Mouse (Mus musculus) megakaryocyte-erythroid progenitor cell, adult 5-6 weeks (primary cell): ENCODE results near the gene Map2. TPM values are rescaled to one million over a fixed set of nuclear protein-coding genes. Genes with fewer than 3 reads are reported as not detected.

Experiments used
- ATAC-seq: replicated peaks from 2 replicates; pipeline ENCODE4 v1.8.0; 2016; ENCODE audit warnings: mild to moderate bottlenecking, inconsistent platforms; ENCODE audit not compliant: severe bottlenecking, poor library complexity, low FRiP score, low TSS enrichment
- total RNA-seq, 2 experiments: library from RNA; stranded (forward) in 1 of 2; stranded (reverse) in 1 of 2; fragments of 200-1000, 215-1000 nt in 1 of 2; fragments of >200 nt in 1 of 2; fragmentation: Nextera tagmentation in 1 of 2; gene quantifications; 2 replicates each; pipeline ENCODE4 v1.2.3; 2014 to 2017

The Map2 gene
- total RNA-seq, 2 experiments from 2014 or later: not detected

DNA sequence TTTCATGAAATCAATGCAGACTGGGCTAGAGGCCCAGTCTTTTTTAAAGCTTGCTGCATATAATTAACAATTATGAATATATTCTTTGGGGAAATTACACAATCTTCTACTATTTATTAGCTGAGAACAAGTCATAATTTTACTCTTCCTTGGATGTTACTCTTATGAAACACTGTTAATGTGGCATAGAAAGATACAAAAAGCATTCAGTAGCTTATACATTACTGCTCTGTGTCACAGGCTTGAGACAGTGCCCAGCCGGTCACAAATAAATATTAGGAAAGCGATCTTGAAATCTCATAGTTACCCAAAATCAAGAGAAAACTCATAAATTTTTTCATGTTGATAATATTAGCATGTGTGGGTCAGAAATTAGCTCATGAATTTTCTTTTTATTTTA, 186.7 kb downstream of the Map2 start:
- no peak for ATAC-seq

DNA sequence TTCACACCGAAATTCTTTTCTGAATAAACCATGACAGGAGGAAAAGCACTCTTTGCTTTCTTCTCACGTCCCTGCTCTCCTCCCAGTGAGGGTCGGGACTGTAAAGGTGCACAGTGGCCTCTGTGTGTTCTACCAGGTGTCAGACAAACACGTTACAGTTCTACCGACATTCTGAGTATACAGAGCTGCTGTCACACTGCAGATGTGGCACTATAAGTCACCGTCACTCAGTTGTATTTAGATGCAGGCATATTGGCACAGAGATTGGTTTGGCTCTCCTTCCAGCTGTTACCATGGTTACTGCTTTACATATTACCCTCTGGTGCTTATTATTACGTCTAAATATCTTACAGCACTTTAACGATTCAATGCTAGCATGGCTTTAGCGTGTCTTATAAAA, 188.2 kb downstream of the Map2 start:
- no peak for ATAC-seq

DNA sequence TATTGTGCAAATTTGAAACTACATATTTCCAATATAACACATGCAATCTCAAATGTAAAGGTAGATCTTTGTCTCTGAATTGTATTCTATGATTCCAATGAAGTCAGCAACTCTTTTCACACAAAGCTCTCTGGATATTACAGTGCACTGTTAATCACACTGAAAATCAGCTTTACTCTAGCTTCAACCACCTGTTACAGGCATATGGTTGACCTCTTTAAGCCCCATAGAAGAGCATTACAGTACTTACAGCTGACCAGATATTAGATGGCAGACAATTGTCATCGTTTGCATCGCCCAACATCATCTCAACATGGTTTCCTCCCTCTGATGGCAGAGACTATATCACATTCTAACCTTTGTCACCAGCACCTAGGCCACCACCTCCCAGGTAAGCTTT, 189.3 kb downstream of the Map2 start:
- ATAC-seq: no peak

DNA sequence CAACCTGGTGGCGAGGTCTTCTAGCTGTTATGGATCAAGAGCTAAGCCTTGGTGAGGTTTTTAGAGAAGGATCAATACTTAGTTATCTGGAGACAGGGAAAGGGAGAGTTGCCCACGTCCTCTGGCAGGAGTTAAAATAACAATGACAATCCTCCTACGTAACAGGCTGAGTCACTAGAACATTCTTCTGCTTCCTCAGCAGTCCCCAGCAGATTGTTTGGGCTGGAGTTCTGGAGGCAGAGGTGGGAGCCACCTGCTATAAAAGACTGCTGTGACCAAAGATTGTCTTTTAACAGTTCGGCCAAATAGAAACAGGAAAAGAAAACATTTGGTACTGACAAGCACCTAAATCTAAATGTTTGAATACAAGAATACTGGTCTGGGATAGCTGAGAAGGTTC, 190.5 kb downstream of the Map2 start:
- no peak for ATAC-seq

DNA sequence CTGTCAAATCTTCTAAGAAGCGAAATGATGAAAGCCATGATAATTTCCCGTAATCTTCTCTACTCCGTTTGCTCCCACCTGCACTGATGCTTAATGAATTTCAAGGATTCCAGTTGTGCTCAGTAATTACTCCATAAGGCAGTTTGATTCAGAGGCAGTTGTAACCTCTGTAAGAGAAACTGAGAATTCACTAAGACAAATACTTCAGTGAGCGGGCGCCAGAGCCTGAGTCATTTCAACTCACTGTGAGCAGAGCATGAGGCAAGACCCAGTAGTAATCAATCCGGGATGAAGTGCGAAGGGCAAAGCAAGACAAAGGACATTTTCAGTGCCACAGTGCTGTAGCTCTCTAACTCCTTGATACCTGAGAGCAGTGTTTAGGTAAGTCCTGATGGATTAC, 194.4 kb downstream of the Map2 start:
- no peak for ATAC-seq

DNA sequence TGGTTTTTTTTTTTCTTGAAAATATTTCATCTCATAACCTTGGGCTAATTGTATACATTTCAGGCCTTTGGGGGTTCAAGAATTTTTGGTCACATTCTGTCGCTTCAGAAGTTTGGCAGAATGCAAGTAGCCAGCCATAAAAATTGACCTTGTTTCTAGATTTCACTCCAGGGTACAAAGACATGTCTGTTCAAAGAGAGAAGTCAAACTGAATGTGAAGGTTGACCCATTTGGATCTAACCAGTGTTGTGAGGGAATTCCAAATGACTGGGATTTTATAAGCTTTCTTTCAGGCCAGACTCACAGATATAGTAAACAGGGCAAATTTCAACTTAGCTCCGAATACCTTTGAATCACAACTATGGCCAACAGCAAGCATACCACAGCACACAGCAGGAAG, 196.3 kb downstream of the Map2 start:
- no peak for ATAC-seq

DNA sequence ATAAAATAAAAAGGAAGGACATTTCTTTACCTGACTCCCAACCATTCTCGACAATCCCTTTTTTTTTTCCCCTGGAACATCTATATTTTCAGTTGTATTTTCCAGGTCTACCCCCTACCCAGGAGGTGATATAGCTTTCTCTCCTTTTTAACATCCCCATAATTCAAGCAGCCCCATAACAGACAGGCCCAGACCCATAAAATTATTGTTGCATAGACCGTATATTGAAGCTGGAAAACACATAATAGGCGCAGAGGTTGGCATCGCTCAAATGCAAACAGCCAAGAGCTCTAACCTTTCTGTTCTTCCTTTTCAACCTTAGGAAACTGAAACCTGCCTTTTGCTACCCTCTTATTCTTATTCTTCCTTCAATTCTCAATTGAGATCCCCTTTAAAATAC, 211.2 kb downstream of the Map2 start:
- ATAC-seq: no peak

DNA sequence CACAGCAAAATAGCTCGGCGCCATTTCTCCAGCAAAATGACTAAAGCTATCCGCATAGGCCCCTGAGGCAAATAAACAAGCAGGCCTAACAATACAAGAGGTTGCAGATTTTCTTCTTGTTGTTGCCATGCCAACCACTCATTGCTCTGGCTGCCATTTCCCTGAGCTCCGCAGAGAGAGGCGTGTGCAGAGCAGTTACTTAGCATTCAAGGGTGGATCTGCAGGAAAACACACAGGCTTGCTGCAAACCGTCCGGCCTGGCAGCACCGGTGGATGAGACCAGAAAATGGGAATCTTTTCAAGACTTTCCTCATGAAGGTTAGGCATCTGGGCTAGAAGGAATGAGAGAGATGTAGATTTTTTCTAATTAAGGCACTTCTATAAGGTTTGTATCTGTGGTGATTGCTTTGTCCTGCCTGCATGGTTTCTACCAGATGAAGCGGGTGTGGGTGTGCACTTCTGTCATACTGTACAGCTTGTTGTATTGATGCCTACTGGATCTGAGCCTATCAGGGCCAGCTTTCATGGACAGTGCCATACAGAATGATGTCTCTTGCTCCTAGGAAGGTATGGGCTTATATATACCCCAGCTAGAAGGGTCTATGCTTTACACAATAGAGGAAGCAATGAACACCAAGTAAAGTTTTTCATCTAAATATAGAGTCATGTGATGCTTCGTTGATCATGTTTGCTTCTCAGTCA, 211.8 kb downstream of the Map2 start:
- ATAC-seq: no peak

DNA sequence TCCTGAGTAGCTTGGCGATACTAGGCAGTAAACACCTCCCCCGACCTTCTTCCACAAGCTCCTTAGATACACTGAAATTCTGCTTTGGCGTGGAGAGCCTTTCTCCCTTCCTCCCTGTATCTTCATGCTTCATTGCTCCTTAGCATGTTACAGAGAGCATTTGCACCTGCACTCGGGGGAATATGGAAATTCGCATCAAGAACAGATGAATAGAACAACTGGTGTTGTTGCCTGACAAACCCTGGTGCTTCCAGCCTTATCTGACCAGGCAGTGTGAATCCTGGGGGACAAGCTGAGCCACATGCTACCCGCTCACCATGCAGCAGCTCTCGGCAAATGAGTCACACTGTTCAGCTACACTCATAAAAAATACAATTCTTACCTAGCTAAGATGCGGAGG, 213.5 kb downstream of the Map2 start:
- ATAC-seq: no peak

DNA sequence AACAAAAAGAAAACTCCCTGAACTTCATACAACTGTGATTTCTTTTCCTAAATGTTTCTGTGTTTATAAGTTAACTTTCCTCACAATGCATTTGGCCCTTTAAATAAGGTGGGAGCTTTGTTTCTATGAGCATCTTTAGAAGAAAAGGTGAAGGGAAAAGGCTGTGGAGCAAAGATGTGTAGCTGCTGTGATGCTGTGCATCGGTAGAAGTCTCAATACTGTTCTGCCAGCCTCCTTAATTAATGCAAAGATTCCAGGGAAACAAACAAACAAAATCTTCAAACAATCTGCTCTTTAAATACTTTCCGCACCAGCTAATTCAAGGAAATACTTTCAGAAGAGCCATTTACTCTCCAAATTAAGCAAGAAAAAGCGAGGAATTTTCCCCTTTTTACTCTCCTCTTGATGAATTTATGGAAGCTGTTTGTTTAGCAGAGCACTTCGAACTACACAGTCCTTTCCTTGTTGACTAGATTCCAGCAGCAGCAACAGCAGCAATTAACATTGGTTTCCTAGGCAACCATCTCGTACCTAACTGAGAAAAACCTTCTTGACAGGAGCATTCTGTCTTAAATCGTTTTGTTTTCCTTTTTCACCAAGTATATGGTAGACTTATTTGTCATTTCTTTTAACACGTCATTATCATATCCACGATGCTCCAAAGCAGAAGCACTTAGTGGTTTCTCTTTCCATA, 220.0 kb downstream of the Map2 start:
- no peak for ATAC-seq

DNA sequence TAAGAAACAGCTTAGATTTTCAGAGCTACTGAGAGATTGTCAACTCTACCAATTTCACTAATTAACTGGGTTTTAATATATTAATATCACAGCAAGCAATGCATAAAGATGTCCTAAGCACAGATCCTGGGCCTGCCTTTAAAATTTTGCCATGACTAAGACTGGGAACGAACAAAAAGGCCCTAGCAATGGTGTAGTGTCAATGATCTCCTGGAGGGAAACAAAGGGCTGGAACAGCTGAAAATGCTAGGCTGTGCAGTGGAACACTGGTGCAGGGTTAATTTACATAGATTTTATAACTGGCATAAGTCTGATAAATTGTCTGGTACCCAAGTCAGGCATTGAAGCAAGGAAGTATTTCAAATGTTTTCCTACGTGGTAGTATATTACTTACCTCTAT, 220.8 kb downstream of the Map2 start:
- ATAC-seq: no peak

DNA sequence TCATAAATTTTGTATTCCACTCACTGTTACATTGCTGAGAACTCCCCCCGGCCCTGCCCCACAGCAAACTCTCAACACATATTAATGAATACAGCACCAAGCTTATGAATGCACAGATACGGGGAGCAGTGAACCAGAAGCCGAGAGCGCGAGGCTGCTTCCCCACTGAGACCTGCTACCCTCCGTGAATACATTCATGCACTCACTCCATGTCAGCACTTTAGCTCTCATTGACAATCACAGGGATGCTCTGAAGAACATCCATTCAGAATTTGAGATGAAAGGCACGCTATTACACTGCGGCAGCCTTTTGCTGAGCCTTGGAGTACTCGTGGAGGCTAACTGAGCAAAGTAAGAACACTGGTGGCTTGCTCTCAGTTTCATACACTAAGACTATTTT, 226.8 kb downstream of the Map2 start:
- ATAC-seq: no peak

DNA sequence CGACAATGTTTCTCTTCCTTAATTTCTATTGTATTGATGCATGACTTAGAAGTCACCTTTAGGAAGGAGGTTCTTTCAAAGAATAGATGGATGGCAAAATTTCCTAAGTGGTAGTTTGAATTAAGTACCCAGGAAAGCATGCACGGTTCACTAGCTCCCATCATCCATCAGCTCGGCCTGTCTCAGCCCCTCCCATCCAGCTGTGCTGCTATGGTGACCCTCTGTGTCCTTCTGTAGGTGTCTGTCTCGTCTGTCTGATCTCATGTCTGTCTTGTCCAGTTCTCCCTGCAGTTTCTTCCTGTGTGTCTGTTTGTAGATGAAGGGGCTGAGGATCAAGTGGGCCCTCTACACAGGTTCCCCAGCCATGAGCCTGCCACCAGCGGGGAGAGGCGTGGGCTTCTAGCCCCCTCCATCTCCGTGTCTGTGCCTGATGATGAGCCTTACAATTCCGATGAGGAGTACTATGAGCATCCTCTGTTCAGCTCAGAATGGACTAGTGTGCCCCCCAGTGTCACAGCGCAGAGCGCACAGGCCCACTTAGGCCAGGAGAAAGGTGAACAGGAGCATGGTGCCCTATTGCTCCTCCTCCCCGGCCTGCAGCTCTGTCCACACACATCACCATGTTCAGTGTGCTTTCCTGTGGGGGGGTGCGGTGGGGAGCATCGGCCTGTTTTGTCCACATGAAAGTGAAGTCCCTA, 232.3 kb downstream of the Map2 start:
- ATAC-seq: no peak

DNA sequence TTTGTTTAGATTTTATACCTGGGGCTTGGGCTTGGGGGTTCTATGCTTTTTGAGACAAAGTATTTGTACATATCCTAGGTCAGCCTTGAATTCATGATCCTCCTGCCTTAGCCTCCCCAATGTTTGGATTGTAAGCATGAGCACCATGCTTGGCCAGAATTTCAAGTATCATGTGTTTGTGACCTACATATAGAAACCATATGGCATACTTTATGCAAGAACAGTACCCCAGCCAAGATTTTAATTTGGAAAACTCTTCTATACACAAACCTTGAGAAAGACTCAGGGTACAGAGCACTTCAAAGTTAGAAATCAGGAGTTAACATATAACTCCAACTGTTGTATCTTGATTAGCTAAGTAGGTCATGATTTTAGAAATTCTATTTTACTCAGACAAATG, 243.3 kb downstream of the Map2 start:
- ATAC-seq: no peak

DNA sequence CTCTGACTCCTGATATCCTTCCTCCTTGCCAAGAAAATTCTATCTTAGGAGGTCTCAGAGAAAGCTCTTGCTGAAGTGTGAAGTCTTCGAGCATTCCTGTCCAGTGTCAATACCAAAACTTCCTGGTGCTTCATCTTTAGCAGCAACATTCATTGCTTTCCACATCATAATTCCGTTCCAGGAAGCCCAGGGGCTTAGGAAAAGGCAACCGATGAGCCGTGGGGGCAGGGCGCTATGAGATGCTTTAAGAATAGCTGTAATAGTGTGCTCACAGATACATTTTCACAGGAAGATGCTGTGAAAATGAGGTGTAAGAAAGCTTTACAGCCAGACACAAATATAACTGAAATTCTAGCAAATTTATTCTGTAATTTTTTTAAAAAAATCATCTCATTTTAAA, 251.0 kb downstream of the Map2 start:
- ATAC-seq: no peak

DNA sequence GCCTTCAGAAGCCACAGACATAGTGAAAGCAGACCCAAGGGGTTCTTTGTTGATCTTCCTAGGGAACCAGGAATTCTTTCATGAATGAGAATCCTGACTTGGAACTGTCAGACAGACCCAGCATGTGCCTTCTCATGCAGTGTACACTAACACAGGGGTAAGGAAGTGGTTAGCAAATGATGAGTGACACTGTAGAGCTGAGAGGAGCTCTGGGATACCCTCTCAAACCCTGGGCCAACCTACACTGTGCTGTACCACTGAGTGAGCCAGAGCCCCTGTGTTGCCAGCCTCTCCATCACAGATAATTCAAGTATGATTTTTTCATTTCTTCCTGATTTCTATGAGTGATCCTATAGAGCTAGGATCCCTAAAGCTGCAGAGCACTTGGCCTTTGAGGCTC, 255.9 kb downstream of the Map2 start:
- ATAC-seq: no peak

DNA sequence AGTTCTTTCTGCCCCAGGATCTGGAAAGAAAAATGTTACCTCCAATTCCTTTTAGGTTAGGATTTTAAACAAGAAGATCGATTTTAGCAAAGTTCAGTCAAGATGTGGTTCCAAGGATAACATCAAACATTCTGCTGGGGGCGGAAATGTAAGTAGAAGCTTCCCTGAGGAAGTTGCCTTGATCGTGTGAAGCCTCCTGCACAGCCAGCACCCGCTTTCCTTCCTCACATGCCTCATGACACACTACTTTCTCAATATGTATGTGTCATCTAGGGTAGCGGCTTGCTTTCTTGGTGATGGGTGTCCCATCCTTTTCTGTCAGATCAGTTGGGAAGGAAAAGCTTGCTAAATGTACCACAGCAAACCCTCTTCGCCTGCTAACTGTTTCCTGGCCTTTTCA, 256.4 kb downstream of the Map2 start:
- ATAC-seq: no peak

DNA sequence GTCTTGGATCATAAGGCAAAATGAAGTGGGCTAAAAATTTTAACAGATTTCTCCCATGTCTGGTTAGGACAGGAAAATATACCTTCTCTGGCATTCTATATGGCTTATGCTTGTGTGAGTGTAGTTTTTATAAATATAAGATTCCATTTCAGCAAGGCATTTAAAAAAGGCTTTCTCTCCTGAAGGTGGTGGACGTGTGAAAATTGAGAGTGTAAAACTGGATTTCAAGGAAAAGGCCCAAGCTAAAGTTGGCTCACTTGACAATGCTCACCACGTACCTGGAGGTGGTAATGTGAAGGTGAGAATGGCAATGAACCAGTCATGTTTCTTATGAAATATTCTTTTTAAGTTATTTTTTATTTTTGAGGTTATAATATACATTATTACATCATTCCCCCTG, 263.0 kb downstream of the Map2 start:
- no peak for ATAC-seq

DNA sequence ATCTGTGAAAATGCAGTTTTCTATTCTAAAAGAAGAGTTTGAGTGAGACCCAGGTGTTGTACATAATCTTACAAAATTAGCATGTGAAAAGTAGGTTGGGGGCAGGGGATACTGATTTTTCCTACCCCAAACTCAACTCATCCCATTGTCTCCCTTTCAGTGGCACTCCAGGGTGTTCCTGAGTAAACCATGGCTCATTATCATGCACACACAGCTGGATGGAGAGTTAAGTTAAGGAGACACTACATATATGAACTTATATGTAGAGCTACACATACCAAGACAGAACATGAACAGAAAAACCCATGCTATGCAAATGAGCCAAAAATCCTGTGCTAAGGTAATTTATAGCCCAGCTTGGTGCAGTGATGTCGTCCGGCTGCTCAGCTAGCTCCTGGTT, 267.8 kb downstream of the Map2 start:
- ATAC-seq: no peak

DNA sequence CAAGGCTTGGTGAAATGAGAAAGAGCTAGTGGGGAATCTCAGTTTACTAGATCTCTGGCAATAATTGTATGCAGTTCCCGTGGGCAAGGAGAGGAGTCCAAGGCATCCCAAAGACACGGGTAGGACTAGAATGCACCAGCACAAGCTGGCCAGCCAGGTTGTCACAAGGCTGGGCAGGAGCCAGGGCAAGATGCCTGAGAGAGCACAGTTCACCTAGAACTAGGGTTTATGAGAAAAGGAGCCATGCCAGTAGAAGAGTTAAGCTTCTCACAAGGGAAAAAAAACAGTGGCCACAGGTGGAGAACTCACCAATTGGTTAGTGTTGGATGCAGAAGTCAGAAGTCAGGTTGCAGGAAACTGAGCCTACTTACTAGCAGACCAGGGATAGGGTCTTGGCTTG, 274.4 kb downstream of the Map2 start:
- no peak for ATAC-seq

DNA sequence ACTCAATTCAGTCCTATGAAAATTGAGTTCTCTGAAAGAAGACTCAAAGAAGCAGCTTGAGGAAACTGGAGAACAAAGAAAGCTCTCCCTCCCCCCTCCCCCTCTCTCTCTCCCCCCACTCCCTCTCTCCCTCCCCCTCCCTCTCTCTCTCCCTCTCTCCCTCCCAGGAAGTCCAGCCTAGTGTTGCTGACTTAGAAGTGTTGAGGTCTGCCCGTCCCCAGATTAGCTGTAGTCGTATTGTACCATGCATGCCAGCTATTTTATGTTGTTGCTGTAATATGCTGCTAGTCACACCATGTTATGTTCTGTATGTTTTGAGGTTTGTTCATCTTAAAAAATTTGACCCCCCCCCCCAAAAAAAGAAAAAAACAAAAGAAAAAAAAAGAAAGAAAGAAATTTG, 281.5 kb downstream of the Map2 start:
- ATAC-seq: no peak
